Mouse (Mus musculus) granulocyte monocyte progenitor cell, adult 5-6 weeks (primary cell): Measurements from ENCODE around the gene Alg9. TPM values are rescaled to one million over a fixed set of nuclear protein-coding genes. Genes with fewer than 3 reads are reported as not detected.

ENCODE experiments used
- ATAC-seq: replicated peaks from 2 replicates; pipeline ENCODE4 v1.8.0; 2016; ENCODE audit warnings: mild to moderate bottlenecking, moderate TSS enrichment, inconsistent platforms; ENCODE audit not compliant: poor library complexity, severe bottlenecking
- total RNA-seq, 2 experiments: library from RNA; stranded (forward) in 1 of 2; stranded (reverse) in 1 of 2; fragments of 200-712, 200-1000 nt in 1 of 2; fragments of >200 nt in 1 of 2; fragmentation: Nextera tagmentation in 1 of 2; gene quantifications; 2 replicates each; pipeline ENCODE4 v1.2.3; 2014 to 2017

The Alg9 gene
- total RNA-seq (2014; fragmentation: Nextera tagmentation) (25.1 and 30.7 TPM in 2 replicates), total RNA-seq (2017) (22.7 TPM in 2 replicates)

- peak; percentile 68 for ATAC-seq
Measured at GRCm38 (mm10) chr9:50774991-50775612, at the start of gene Alg9, which contains the start of gene 1110032A03Rik. Gene Alg9 (plus strand): TSS chr9:50775019. Gene 1110032A03Rik (minus strand): TSS chr9:50775520.

DNA sequence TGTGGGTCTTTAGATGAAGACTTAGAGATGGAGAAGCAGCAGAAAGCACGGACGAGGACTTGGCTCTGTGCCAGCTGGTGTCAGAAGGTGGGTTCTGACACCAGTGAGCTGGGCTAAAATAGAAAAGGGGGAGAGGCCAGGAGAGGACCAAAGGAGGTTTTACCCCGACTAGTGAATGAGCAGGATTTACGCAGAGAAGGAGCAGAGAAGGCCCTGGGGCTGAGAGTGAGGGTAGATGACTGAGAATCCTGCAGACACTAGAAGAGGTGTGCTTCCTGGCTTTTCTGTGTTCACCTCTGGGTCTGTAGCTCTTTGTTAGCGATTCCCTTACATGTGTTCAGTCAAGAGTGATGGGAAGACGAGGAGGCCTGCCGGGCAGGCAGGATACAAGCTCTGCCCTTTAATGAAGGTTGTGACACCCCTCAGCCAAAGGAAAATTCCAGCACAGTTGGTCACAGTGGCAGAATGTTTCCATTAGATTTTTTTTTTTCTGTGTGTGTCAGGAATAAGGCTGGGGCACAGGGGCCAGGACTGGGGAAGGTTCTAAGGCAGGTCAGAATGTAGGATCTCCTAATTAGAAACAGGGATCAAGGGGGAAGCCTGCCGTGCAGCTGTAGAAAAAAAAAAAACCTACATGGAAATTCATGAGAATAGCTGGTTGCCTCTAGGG is 48.8 kb upstream of the Alg9 start:
- ATAC-seq: no peak

DNA sequence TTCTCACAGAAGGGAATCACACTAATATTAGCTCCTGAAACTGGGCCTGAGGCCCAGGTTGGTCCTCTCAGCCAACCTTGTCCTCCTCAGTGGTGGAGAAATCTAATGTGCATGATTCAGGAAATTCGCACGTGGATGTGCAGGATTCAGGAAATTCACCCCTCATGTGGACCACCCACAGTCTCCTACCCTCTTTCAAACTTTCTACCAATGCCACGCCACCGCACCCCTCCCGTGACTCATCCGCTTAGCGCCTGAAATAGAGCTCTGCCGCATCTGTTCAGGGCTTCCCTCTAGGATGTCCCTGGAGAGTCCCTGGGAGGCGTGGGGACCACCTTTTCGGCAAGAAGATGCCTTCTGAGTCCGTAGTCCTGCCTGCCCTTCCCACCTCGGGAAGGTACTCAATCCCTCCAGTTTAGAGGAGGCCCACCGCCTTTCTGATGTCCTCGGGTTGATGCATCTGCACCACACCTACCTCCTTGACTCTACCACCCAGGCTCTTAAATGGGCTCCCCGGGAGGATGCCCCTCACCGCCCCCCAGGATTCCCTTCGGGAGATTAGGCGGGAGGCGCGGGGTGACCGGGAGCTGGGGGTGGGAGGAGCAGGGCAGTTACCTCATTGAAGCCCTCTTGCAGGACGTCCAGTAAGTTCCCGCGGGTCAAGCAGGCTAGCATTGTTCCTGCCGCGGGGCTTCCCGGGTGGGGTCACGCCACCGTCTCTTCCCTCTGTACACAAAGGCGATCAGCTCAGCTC is 47.5 kb upstream of the Alg9 start:
- ATAC-seq: no peak; the same call in 1 of the 2 replicates

- peak; percentile 74 for ATAC-seq
Measured at GRCm38 (mm10) chr9:50727925-50728651, 46.7 kb upstream of the Alg9 start.

DNA sequence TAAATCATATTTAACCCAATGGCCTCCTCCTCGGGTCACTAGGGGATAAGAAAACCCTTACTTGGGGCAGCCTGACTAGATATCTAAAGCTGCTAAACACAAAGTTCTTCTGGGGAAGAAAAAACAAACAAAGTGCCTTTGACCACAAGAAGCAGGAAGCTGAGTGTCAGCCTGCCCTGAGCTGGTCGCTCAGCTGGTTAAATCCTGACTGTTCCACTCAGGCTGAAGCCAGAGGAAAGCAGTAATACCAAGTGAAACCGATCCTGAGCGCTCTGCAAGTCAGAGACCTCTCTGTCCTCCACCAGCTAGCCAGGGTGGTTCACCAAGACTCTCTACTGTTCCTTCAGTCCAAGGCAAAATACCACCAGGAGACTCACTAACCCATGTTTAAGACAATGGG is 45.2 kb upstream of the Alg9 start:
- ATAC-seq: no peak; the same call in 1 of the 2 replicates

GRCm38 (mm10) chr9:50732560-50732959 is 42.3 kb upstream of the Alg9 start:
- no peak for ATAC-seq

DNA sequence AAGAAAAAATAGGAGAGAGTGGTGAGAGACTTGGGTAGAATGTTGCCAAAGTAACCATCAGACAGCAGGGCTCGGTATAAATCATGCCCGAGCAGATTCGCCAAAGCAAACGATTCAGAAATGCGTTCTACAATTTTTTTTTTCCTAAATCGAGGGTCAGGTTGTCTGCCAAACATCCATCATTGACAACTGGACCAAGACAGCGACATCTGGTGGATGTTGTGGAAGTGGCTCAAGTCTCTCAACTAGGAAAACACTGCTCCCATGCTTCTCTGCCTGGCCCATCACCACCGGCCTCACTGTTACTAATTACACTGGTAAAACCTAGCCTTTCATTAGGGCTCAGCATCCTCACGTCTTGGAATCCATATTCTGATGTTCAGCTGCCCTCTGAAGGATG is 39.8 kb upstream of the Alg9 start:
- ATAC-seq: 0 out of 2 replicates have a peak, but pooled peaks have one; percentile 31

GRCm38 (mm10) chr9:50738914-50739870 is 35.6 kb upstream of the Alg9 start, which contains the start of gene Dixdc1:
Gene Dixdc1 (minus strand): TSS chr9:50739517.
- peak; percentile 99 for ATAC-seq

DNA sequence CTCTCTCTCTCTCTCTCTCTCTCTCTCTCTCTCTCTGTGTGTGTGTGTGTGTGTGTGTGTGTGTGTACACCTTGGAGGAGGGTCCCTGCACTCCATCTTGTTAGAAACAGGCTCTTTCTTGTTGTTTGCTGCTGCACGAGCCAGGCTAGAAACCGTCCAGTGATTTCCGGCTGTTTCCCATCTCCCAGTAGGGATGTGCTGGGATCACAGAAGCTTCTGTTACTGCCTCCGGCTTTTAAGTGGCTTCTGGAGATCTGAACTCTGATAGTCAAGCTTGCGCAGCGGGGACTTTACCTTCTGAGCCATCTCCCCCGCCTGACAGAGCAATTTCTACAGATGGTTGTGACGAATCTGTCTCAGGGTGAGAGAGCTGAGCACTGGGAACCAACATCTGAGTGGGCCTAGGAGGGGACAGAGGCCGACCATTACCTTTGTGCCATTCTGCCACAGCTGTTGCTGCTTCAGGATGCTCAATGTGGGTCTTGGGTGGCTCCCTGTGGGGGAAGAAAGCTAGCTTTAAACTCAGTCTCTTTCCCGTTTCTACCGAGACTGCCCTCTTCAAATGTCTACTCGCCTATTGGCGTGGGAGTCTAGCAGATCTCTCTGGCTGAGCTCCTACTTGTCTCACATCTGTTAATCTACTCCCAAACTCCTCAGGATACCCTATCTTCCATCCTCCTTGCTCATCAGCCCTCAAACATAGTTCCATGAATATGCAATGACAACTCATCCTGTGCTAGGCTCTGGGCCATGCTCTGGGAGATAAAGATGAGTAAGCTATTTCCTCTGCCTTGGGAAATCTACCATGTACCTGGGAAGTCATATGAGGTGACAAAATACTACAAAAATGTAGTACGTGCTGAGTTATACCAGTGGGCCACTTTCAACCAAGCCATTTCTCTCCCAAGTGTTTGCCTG is 33.7 kb upstream of the Alg9 start:
- ATAC-seq: no peak

DNA sequence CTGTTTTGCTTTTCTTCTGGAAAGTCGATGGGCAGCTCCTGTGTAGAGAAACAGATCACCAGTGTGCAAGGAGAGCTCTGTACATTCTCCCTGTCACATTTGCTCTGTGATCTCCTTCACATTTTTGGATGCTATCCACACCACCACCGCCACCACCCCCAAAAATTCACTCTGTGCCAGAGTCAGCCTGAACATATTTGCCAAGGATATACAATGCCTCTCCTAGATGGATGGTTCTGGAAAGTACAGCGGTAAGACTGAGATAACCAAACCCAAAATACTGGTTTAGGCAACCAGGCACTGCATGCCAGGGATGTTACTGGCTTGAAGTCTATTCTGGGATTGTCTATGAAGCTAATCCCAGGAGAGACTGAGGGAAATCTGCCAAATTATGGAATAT is 32.6 kb upstream of the Alg9 start:
- ATAC-seq: no peak

GRCm38 (mm10) chr9:50742744-50743143 is 32.1 kb upstream of the Alg9 start:
- no peak for ATAC-seq

DNA sequence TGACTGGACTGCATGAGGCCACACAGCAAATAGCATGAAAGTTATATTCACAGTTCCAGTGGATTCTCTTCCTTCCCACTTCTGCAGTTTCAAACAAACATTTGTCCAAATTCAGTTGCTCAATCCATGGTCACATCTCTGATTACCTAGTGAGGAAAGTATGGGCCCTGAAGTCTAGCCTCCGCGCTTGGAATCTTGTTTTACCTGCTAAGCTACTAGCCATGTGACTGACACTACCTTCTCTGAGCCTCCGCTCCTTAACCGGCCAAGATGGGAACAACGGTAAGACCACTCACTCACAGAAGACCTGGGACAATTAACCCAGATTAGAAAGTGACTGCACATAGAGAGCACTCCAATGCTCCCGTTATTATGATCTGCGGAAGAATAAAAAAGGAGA is 29.0 kb upstream of the Alg9 start:
- no peak for ATAC-seq

DNA sequence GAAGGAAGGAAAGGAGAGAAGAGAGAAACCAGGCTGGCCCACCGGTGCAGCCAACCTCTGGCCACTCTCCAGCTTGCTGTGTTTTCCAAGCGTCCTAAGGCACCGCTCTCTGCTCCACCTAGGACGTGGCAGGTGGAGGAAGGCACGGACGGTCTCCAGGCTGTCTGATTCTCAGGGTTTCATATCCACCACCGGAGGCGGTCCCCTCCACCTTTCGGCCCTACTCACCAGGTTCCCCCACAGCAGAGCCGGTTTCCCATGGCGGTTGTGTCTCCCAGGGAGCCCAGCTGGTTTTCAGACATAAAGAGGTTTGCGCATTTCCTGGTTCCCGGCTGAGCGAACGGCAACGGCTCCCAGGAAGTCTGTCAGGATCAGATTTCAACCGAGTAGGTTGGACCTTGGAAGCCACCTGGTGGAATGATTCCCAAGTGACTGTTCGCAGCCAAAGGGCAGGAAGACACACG is 28.6 kb upstream of the Alg9 start, which contains the start of gene 2310030G06Rik:
2310030G06Rik (minus strand) TSS at position 323 of the 464 bp plus-strand sequence.
- ATAC-seq: peak; percentile 44

GRCm38 (mm10) chr9:50750706-50751105 is 24.1 kb upstream of the Alg9 start:
- ATAC-seq: no peak

- no peak for ATAC-seq
Measured at GRCm38 (mm10) chr9:50751323-50751722, 23.5 kb upstream of the Alg9 start, which contains the start of gene Cryab. Gene Cryab (plus strand): TSS chr9:50751325.

DNA sequence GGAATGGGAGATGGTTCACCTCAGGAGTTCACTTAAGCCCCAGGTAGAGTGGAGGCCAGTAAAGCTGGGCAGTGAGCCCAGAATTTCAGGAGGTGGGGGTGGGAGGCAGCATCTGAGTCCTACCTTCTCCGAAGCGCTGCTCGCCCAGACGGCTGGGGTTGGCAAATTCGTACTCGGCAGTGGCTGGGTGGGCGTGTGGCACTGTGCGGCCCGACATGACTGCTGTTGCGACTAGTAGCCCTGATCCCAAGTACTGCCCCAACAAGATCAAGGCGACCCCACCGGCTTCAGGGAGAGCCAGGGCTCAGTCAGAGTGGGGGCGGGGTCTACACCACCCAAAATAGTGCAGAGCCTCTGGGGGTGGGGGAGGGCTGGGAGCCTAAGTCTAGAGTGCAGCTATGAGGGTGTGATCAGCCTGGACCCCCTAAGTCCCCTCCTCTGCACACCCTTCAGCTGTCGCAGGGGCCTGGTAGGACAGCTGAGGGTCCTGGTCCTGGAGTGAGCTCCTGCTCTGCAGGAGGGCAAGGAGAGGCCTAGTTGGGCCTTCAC is 22.7 kb upstream of the Alg9 start, which contains the start of gene Hspb2:
Hspb2 (minus strand) TSS at position 301 of the 549 bp plus-strand sequence.
- no peak for ATAC-seq

- no peak for ATAC-seq
Measured at GRCm38 (mm10) chr9:50752784-50753615, 21.8 kb upstream of the Alg9 start.
